Mouse (Mus musculus) layer of hippocampus, adult 9-11 months (tissue): ENCODE measurements around the gene Surf4.
A peak's percentile ranks its signal among the peaks of the same experiment; 100 is the strongest.

Experiments
- DNase-seq: peaks from one replicate; pipeline ENCODE4 v3.0.0; 2022

Gene Surf4

DNA sequence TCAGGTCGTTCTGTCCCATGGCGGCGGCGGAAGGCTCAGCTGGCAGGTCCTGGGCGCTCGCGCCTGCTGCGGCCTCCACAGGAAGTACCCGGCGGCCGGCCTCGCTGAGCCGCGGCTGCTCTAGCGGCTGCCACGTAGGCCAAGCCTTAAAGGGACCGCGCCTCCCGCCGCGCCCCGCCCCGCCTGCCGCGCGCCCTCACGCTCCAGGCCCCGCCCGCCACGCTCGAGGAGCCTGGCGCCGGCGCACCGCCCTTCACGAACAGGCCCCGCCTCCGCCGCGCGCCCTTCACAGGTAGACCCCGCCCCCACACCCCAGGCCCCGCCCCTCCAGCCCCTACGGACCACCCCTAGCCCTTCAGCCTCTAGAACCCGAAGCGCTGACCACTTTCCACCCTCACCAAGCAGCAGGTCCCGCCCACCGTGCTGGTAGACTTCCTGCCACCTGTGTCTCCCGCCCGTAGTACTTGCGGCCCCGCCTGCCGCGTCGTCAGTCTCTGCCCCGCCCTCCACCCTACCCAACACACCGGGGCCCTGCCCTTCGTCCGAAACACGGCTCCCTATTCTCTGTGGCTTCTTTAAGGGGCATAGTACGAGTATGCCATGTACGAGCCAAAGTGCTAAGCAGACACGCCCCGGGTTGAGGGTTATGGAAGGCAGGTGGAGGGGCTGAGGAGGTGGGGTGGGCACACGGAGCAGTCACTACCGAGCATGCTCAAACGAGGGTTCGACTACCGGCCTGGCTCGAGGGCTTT, at the start of gene Surf4, which contains the start of gene Stkld1:
TSS of gene Surf4 (minus strand) at position 625 of the 752 bp plus-strand sequence.
TSS of gene Stkld1 (plus strand) at position 744 of the 752 bp plus-strand sequence.
- peak; percentile 94 for DNase-seq

DNA sequence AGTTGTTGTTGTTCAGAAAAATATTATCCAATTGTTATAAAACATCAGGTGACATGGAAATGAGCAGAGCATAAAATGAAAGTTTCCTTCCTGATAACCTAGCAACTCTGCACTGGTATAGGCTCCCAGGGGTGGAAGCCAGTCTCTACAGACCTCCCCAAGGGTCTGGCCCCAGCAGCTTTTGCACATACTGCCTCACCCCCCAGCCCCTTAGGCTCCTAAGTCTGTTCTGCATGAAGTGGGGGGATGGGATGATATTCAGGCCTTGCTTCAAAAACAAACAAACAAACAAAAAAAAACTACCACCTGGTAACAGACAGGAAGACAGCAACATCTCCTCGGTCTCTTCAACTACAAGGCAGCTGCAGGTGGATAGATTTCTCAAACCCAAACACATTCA, 46.6 kb upstream of the Surf4 start:
- DNase-seq: no peak

DNA sequence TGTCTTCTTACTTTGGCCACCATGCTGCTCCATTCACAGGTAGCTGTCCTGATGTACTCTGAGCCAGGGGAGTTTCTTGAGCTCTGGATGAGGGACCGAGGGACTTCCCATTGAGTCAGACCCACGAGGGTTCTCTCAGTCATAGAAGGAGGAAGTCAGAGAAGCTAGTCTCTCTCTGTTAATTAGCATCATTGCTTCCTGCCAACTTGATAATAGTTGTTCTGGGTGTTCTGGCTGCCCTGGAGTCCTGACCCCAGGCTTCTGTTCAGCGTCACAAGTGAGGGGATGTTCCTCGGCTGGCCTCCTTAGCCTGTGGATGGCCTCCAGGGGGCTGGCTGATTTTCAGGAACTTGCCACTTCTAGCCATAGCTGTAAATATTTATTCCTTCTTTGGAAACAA, 40.2 kb upstream of the Surf4 start:
- no peak for DNase-seq

DNA sequence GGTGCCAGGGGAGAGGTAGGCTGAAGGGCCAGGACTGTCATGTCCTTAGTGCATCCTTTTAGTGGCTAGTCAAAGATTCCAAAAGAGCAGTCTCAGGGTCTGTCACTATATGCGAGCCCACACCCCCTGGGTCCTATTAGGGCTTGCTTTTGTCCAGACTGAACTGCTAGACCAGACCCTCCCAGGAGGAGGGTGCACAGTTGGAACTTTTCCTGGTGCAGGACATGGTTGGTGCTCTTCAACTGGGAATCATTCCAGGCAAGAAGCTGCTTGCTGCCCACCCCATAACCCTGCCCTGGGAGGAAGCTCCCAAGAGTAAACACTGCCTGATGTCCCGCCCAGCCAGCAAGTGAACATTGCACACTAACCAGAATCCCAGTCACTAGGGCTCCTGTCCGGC, 39.4 kb upstream of the Surf4 start, which contains the start of gene Adamts13:
TSS of gene Adamts13 (plus strand) at position 301 of the 400 bp plus-strand sequence.
- no peak for DNase-seq

DNA sequence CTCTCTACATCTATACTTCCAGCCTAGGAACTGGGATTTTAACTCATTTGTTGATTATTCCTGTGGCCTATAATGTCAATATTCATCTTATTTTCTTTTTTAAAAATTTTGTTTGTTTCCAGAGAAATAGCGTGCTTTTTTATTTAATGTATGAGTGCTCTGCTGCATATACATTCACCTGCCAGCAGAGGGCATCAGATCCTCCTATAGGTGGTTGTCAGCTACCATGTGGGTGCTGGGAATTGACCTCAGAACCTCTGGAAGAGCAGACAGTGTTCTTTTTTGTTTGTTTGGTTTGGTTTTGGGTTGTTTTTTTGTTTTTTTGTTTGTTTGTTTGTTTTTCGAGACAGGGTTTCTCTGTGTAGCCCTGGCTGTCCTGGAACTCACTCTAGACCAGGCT, 33.5 kb upstream of the Surf4 start:
- DNase-seq: no peak

DNA sequence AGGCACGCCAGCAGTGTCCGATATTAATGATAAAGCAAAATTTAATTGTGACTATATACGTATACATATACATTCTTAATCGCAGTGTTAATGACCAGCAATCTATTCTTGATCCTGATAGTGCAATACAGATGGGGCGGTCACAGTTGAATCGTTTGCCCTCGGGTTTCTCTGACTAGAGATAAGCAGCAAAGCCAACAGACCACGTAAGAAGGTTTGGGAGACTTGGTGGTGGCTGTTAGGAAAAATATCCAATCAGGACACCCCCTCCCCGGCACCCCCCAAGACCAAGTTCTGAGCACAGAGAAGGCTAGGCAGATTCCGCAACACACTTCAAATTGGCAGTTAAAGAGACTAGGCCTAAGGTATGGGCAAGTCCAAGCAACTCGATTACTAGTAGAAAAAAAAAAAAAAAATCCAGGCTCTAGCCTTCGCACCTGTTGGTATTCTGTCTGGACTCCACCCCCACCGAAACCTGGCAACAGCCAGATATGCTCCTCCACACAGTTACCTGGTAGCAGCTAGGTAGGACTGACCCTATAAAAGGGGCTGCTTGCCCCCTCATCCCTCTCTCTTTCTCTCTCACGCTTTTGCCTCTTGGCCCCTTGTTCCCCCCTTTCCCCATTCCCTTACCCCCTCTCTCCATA, 31.1 kb upstream of the Surf4 start:
- DNase-seq: no peak

DNA sequence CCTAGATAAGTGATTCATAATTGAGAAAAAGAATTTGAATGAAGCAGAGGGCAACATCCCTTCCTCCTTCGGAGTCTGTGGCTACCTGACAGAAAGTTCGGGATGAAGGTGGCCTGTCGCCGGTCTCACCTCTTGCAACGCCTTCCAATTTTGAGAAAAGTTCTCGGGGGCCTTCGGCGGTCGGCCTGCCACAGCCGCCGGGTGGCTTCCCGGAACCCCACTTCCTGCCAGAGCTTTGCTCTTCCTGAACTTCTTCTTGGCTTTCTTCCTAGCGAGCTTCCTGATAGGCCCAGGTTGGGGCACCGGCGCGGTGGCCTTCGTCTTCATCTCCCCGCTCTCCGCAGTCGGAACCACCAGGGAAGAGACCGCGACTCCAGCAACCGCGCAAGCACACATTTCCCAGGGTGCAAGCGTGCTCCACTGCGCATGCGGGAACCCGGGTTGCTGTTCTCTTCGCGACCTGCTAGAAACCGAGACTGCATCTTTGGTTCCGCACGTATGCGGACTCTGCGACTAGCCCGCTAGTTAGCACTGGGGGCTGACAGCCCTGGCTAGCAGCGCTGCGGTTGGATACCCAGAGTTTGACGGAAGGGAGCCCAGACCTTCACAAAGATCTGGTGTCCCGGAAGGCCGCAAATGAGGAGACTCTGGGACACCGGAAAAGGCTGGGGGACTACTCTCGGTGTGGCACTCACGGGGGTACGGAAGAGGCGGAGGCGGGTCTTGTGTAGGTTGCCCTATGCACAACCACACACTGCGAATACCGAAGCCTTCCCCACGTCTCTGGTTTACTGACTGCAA, 30.4 kb upstream of the Surf4 start, which contains the start of gene Rexo4:
TSS of gene Rexo4 (minus strand) at position 464 of the 801 bp plus-strand sequence.
- DNase-seq: peak; percentile 96

DNA sequence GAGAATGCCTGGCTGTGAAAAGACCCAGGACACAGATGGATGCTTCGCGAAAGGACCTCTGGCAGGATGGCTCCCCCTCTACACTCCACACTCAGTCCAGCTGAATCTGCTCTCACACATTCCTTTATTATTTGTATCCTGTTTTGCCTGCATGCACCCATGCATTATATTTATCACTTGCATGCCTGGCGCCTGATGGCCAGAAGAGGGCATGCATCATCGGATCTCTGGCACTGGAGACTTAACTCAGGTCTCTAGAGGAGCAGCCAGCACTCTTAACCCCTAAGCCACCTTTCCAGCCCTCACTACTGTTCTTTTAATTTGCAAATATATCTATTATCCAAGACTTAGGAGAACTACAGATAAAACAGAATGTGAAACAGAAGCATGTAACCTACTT, 27.0 kb upstream of the Surf4 start:
- no peak for DNase-seq

DNA sequence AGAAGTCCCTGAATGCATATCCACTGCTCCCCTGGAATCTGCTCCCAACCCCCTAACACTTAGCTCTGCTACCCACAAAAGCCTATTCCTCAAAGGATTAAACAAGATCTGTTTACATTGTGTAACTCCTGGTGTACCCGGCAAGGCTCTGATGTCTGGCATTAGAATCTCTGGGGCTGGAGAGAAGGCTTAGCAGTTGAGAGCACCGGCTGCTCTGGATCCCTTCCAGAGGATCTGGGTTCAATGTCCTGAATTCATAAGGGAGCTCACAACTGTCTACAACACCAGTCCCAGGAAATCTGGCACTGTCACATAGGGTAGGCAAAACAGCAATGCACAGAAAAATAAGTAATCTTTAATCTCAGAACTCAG, 23.7 kb upstream of the Surf4 start:
- no peak for DNase-seq

DNA sequence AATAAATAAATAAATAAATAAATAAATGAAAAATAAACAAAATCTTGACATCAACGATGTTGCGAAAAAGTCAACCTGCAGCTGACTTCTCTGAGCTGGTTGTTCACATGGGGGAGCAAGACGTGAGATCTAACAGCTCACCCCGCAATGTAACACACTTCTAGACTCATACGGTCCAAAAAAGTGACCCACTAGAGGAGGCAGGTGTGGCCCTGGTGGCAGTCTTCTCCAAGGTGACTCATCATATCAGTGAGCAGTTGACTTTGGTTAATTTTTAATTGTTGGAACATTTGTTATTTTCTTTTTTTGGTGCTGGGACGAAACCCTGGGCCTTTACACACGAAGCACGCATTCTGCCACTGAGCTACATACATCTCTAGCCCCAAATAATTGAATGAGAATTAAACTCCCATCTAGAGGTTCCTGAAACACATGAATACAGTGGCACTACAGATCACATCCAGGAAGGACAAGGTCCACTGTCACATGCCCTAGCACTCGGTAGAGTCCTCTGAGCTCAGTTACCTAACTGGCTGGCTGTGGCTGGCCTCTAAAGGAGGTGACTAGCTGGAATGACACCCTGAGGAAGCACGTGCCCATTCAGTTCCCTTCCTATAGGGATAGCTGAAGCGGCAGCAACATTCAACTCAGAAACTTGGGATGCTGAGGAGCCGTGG, 23.2 kb upstream of the Surf4 start:
- no peak for DNase-seq

DNA sequence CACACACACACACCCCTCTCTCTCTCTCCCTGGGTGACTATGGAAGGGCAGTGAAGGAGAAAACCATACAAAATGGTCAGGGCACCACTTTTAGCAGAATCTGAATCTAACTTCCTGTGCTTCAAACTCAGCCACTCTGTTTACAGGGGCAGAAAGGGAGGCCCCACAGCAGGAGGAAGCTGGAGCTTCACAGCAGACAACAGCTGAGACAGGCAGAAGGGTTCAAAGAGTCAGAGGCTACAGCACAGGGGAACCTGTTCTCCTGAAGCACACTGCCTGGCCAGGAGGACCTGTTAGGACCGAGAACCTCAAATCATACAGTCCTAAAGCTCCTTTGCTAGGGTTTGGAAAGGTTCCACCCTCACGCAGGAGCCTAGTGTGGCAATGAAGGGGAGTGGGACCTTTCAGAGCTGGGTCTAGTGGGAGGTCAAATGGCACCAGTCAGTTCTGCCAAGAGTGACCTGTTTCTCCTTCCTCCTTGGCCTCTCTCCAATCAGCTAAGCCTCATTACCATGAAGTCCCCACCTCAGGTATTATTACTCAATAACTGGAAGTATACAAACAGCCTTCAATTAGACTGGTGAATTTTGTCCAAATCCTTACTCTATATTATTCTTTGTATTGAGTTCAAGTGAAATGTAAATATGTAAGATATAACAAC, 21.1 kb upstream of the Surf4 start:
- no peak for DNase-seq

DNA sequence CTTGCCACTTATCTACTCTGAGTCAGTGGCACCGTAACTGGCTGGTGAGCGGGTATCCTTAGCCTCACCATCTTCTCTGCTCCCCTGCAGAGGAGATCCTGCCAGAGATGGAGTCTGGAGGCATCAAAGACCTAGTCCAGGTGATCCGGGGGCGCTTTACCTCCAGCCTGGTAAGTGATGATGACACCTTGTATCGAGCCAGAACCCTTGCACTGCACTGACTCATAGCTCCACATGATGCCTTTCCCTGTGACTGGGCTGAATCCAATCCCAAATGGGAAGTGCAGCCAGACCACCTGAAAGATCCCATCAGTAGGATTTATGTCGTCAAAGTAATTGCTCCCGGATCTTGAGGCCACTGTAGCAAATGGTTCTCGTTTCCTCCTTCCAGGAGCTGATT, 19.1 kb upstream of the Surf4 start:
- no peak for DNase-seq

DNA sequence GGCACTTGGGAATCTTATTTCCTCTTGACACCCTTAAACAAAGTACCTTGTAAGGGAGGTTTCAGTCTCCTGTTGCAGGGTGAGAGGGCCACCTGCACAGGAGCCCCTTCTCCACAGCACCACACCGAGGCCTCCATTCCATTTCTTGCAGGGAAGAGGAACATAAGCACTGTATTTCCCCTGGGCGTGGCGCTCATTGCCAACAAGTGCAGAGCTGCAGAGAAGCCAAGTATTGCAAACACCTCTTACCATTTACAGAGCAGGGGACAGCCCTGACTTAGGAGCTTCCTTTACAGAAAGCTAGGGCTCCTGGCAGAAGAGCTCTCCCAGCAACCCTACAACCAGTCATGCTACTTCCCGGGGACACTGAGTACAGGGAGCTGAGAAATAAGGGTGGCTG, 18.5 kb upstream of the Surf4 start:
- no peak for DNase-seq

DNA sequence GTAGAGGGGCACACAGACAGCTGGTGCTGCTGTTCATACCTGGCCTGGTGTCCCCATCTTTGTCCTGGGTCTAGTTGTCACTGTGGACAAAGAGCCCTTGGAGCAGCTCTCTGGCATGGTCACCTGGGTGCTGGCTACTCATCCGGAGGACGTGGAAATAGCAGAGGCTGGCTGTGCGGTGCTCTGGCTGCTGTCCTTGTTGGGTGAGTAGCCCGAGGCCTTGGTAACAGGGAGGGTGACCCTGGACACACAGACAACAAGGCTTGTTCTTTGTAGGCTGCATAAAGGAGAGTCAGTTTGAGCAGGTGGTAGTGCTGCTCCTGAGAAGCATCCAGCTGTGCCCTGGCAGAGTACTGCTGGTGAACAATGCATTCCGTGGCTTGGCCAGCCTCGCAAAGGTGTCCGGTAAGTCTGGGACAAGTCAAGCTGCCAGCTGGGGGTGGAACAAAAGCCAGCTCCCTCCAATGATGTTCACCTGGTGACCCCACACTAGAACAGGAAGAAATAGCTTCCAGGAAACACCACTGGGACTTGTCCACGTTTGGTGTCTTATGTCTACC, 17.7 kb upstream of the Surf4 start:
- no peak for DNase-seq

DNA sequence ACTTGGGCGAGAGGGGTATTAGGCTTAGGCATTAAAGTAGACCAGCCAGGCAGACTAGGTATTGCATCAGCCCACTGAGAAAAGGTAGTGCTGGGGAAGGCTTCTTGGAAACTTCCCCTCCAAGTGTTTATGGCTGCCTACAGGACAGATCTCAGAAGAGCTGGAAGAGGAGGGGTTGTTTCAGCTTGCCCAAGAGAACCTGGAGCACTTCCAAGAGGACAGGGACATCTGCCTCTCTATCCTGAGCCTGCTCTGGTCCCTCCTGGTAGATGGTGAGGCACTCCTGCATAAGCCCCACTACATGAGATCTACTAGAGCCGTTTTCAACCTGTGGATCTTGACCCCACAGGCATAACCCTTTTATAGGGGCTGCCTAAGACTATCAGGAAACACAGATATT, 16.7 kb upstream of the Surf4 start:
- DNase-seq: no peak

DNA sequence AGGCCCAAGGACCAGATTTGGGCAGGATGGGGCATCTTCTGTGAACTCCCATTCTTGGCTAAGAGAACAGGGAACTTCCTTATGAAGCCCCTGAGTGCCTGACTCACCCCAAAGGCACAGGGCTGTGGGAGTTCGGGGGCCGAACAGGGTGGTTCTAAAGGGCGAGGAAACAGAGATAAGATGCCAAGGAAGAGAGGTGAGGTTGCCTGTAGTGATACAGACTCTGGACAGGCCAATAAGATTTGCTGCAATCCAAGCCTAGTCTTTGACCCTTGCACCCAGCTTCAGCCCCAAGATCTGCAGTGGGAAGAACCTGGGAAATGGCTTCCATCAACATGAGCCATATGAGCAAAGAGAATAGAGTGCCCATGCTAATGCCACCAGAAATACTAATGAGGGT, 9.5 kb upstream of the Surf4 start:
- no peak for DNase-seq

DNA sequence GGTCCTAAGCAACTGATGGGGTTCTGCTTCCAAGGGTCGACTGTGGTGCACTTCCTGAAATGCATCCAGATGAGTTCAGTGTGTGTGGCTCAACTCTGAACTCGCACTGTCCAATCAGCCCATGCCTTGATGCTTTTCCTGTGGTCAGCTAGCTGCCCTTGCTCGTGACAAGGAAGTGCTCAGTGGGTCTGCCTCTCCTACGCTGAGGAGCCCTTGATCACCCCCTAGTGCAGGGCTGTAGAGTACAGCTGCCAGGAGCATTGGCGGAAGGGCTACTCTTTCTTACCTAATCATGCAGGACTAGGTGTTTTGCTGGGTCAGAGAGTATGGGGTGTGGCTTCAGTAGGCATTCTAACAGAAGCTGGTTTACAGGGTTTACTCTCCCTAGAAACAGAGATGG, 7.8 kb upstream of the Surf4 start:
- DNase-seq: peak; percentile 54

DNA sequence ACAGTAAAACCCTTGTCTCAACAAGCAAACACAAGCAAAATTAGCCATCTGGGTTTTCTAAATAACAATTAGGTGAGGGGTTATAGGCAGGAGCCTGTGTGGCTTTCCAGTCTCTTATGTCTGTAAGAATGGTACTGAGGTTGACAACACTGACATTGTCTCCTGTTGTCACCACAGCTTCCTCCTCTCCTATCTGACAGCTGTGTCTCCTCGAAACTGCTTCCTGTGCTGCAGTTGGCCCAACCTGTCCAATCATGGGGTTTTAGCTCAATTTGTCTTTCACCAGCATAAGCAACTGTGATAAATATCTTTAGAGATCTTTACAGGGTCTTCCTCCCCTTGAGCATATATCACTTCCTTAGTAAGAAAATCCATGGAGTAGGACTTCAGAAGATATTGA, 2.7 kb upstream of the Surf4 start:
- no peak for DNase-seq

DNA sequence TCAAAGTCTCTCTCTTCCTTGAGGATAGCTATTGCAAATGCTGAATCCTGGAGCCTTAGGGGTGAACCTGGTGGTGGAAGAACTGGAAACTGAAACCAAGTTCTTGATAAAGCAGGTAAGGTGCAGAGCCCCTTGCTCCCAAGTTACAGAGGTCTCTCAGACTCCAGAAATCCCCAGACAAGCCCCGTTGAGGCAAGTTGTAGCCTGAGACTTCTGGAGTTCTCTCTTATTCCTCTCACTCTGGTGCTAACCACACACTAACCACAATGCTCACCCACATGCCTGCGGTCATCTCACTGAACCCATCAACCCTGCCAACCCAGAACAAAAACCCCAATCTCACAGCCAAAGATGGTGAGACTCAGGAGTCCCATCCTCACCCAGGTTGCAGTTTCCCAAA, 1.6 kb upstream of the Surf4 start:
- DNase-seq: no peak

DNA sequence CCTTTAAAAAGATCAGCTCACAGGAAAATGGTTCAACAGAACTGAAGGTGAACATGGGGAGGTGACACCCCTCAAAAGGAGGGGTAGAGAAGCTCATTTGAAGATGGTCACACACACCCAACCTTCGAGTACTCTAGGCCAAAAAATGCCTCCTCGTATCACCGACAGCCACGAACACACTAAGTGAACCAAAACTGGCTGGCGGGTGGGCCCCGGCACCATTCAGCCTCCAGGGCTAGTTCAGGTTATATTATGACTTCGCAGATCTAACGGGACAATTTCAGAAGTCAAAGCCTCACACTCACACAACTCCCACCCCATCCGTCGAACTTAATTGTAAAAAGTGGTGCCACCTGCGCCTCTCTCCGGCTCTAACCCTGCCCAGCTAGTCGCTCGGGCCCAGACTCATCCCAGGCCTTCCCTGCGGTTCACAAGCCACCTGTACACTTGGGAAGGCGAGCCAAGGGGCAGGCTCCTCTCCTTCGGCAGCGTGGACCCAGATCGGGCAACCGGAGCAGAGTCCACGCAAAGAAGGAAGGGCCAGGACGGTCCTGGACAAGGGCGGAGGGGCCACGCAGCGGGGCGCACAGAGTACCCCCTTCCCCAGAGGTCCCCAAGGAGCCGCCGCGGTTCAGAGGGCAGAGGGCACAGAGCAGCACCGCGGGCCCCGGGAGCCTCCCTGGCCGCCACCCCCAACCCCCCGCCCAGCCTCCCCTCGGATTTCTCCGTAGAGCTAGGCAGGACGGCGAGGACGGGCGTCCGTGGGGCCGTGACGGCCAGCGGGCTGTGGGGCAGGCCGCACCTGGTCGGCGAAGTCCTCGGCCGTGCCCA, 1.0 kb downstream of the Surf4 start:
- DNase-seq: no peak

DNA sequence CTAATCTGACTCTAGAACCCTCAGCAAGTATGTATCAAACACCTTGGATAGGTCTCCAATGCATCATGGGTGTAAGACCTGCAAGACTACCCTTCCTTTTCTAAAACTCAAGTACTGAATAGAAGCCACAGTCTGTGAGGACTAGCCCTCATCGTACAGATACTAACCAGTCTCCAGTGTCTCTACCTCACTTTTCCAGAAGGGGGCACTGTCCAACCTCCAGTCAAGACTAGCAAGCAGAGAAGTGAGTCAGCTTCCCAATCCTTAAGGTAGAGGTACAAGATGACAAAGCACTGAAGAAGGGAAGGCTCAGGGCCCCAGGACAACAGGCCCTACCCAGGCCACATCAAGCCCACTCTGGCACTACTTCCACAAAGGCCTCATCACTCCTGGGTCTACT, 3.3 kb downstream of the Surf4 start:
- DNase-seq: peak; percentile 66
